Mouse (Mus musculus) heart, postnatal 10 days (tissue): ENCODE data around the gene Ubxn10. TPM values are rescaled to one million over a fixed set of nuclear protein-coding genes. Genes with fewer than 3 reads are reported as not detected.

Experiments
- DNase-seq, 2 experiments: peaks; one replicate each; pipeline ENCODE4 v3.0.0; 2021
- intact Hi-C: fragments of 180-260 bp; cut with DNase I; formaldehyde crosslinking; loops from one replicate; pipeline ENCODE4 v1.15.1; 2025
- total RNA-seq, 2 experiments: library from RNA; stranded (reverse); gene quantifications; 2 replicates each; pipeline ENCODE4 v1.2.3; 2021

Gene Ubxn10
- total RNA-seq, 2 experiments from 2014 or later = 1.7 to 2.8 TPM

DNA sequence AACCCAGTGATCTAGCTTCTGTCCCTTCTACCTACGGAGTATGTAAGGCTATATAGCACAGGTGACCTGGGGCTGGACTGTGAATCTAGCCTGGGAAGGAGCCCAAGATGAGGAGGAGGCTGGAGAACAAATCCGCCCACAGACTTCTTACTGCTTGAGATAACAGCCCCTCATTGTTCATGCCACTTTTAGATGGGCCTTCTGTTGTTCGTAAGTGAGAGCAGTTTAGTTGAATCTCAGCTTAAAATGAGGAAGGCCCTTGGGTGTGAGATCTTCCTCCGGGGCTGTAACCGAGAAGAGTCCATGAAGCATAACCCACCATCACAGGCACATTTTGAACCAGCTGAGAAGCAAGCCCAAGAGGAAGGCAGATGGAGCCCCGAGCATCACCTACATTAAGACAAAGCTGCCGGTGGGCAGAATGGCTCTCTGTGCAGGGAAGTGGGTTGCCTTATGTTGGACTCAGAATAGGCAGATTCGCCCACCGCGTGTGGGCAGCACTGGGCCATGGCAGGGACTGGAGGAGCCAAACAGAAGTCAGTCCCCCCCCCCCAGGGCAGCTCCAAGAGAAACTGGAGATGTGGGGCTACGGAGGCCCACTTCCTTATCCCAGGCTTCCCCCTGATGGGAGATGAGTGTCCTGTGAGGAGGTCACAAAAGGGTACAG lies 76.9 kb downstream of the Ubxn10 start:
- intact Hi-C loops = no loop called here

More for the DNA sequence above, 76.9 kb downstream of the Ubxn10 start:
- DNase-seq = no peak

Other genes with a start within 250 kb of the Ubxn10 start
- gene Vwa5b1, start 101.3 kb downstream of the Ubxn10 start, total RNA-seq = under 1 TPM in 1 of 2 experiments, not detected in 1; 0.07 TPM
- gene Pla2g2c, start 12.4 kb downstream of the Ubxn10 start, total RNA-seq = not detected
- gene Pla2g2f, start 20.5 kb upstream of the Ubxn10 start, total RNA-seq = under 1 TPM; 0.10 to 0.12 TPM
- gene Pla2g2d, start 38.6 kb upstream of the Ubxn10 start, total RNA-seq = not detected
- gene Pla2g5, start 126.3 kb upstream of the Ubxn10 start, total RNA-seq = 10 to 100 TPM; 17.5 to 23.3 TPM
- not detected for gene Gm13030, start 136.8 kb upstream of the Ubxn10 start, total RNA-seq
- gene Pla2g2e, start 140.8 kb upstream of the Ubxn10 start, total RNA-seq = 1 to 10 TPM in 1 of 2 experiments, under 1 TPM in 1; 0.84 to 3.1 TPM
- gene Otud3, start 176.8 kb upstream of the Ubxn10 start, total RNA-seq = 1 to 10 TPM; 8.7 to 9.2 TPM
- not detected for gene Rnf186, start 229.9 kb upstream of the Ubxn10 start, total RNA-seq
- 10 to 100 TPM; 12.7 to 13.9 TPM for gene Tmco4, start 235.7 kb upstream of the Ubxn10 start, total RNA-seq